Mouse (Mus musculus): ENCODE measurements around the gene Cherp.

The Cherp gene

GRCm38 (mm10) chr8:72474826-72475546, at the start of gene Cherp:
TSS of gene Cherp (minus strand) at chr8:72475226.
- DNase-seq (ENCODE audit: low read depth) = peak; percentile 99

- DNase-seq (ENCODE audit: low read depth) = no peak
Measured at GRCm38 (mm10) chr8:72521888-72522287, 46.9 kb upstream of the Cherp start.

- DNase-seq (ENCODE audit: low read depth) = no peak
Measured at GRCm38 (mm10) chr8:72517421-72517988, 42.5 kb upstream of the Cherp start.

GRCm38 (mm10) chr8:72513158-72513557, 38.1 kb upstream of the Cherp start:
- no peak for DNase-seq (ENCODE audit: low read depth)

- DNase-seq (ENCODE audit: low read depth) = no peak
Measured at GRCm38 (mm10) chr8:72512648-72513047, 37.6 kb upstream of the Cherp start.

GRCm38 (mm10) chr8:72507505-72507904, 32.5 kb upstream of the Cherp start:
- no peak for DNase-seq (ENCODE audit: low read depth)

- DNase-seq (ENCODE audit: low read depth) = no peak
Measured at GRCm38 (mm10) chr8:72504637-72505314, 29.8 kb upstream of the Cherp start.

- DNase-seq (ENCODE audit: low read depth) = no peak
Measured at GRCm38 (mm10) chr8:72504137-72504536, 29.1 kb upstream of the Cherp start.

GRCm38 (mm10) chr8:72500521-72500931, 25.5 kb upstream of the Cherp start:
- no peak for DNase-seq (ENCODE audit: low read depth)

GRCm38 (mm10) chr8:72499521-72500284, 24.7 kb upstream of the Cherp start:
- DNase-seq (ENCODE audit: low read depth) = no peak

GRCm38 (mm10) chr8:72498527-72498926, 23.5 kb upstream of the Cherp start:
- DNase-seq (ENCODE audit: low read depth) = no peak

- no peak for DNase-seq (ENCODE audit: low read depth)
Measured at GRCm38 (mm10) chr8:72497911-72498310, 22.9 kb upstream of the Cherp start.

- DNase-seq (ENCODE audit: low read depth) = no peak
Measured at GRCm38 (mm10) chr8:72496217-72496616, 21.2 kb upstream of the Cherp start.

GRCm38 (mm10) chr8:72495411-72496111, 20.5 kb upstream of the Cherp start:
- DNase-seq (ENCODE audit: low read depth) = no peak

GRCm38 (mm10) chr8:72493381-72493780, 18.4 kb upstream of the Cherp start:
- DNase-seq (ENCODE audit: low read depth) = peak; percentile 8

GRCm38 (mm10) chr8:72492622-72493081, 17.6 kb upstream of the Cherp start:
- peak; percentile 100 for DNase-seq (ENCODE audit: low read depth)

GRCm38 (mm10) chr8:72491680-72492621, 16.9 kb upstream of the Cherp start, which contains the start of gene Slc35e1:
TSS of gene Slc35e1 (minus strand) at chr8:72492614.
- DNase-seq (ENCODE audit: low read depth) = peak; percentile 54

- DNase-seq (ENCODE audit: low read depth) = peak; percentile 36
Measured at GRCm38 (mm10) chr8:72491017-72491416, 16.0 kb upstream of the Cherp start.

GRCm38 (mm10) chr8:72487014-72487413, 12.0 kb upstream of the Cherp start:
- DNase-seq (ENCODE audit: low read depth) = no peak

GRCm38 (mm10) chr8:72485456-72486199, 10.6 kb upstream of the Cherp start:
- peak; percentile 25 for DNase-seq (ENCODE audit: low read depth)

Measured in NIH3T3 (cell line).